Mouse (Mus musculus): Measurements from ENCODE around the gene Kcnip1. TPM values are rescaled to one million over a fixed set of nuclear protein-coding genes. Genes with fewer than 3 reads are reported as not detected.

Kcnip1 gene
- total and polyA plus RNA-seq, 3 experiments, result 0.04 to 0.17 TPM; not detected in 1

- Histone ChIP-seq H3K27me3 (replicated peaks) (no peaks in the 10 kb centered on the region), H3K4me1 (ENCODE audit: control insufficient read depth in 1 of 2, insufficient read depth in 2 of 2) (peaks cover 10 to 45% of the 10 kb centered on the region in 2 experiments), H3K4me3 (replicated peaks in 1 of 3; ENCODE audit: low read depth in 2 of 3, low read length in 2 of 3, poor library complexity in 1 of 3) (no peak within 1 kb of the TSS), H3K27ac (ENCODE audit: insufficient read depth, low read depth) (no peak within 1 kb of the TSS), H3K36me3 (replicated peaks in 1 of 2; ENCODE audit: control insufficient read depth in 1 of 2, insufficient read depth in 1 of 2, low read length in 1 of 2) (no peaks in the 10 kb centered on the region), H3K9me3 (replicated peaks; ENCODE audit: low read length) (no peaks in the 10 kb centered on the region), H3K9ac (ENCODE audit: insufficient read depth, low read depth) (no peak within 1 kb of the TSS), H3K4me2 (ENCODE audit: insufficient read depth, low read depth, poor library complexity, severe bottlenecking) (no peak within 1 kb of the TSS), H3K79me2 (replicated peaks; ENCODE audit: control insufficient read depth, extremely low read depth, insufficient read depth, poor library complexity, severe bottlenecking) (no peaks in the 10 kb centered on the region)
- dilution Hi-C loops (cut with MboI; ENCODE audit: extremely low pct_ligation_motif_present, extremely low pct_unique_long_range_greater_than_20kb, low sequenced_read_pairs), result no loop called here
- no peak for DNase-seq (ENCODE audit: extremely low read depth)
- TF ChIP-seq SMC3 (IDR thresholded peaks at IDR 0.05; ENCODE audit: low read depth, low read length), result no peak
- no peak for TF ChIP-seq USF2 (conservative IDR thresholded peaks at IDR 0.05; ENCODE audit: low read depth, low read length)
- no peak for TF ChIP-seq E2F4 (IDR thresholded peaks at IDR 0.05; ENCODE audit: insufficient replicate concordance, low read depth, low read length)
- no peak for TF ChIP-seq POLR2AphosphoS2 (IDR thresholded peaks at IDR 0.05; ENCODE audit: low read depth, low read length)
- no peak for TF ChIP-seq MAFK (IDR thresholded peaks at IDR 0.05; ENCODE audit: insufficient replicate concordance, low read length)
- no peak for TF ChIP-seq UBTF (IDR thresholded peaks at IDR 0.05; ENCODE audit: low read depth, low read length)
- no peak for TF ChIP-seq MAX (IDR thresholded peaks at IDR 0.05; ENCODE audit: low read length)
- TF ChIP-seq TBP (conservative IDR thresholded peaks at IDR 0.05; ENCODE audit: low read depth, low read length), result no peak
- TF ChIP-seq BHLHE40 (IDR thresholded peaks at IDR 0.05; ENCODE audit: low read depth, low read length), result no peak
- TF ChIP-seq TCF12 (IDR thresholded peaks at IDR 0.05; ENCODE audit: low read depth, low read length), result no peak
- no peak for TF ChIP-seq MEF2A (IDR thresholded peaks at IDR 0.05; ENCODE audit: borderline replicate concordance, low read depth, low read length)
- TF ChIP-seq JUN (IDR thresholded peaks at IDR 0.05; ENCODE audit: insufficient read depth, low read depth, low read length), result no peak
- no peak for TF ChIP-seq RAD21 (IDR thresholded peaks at IDR 0.05; ENCODE audit: low read depth, low read length)
- no peak for TF ChIP-seq SIN3A (IDR thresholded peaks at IDR 0.05; ENCODE audit: low read length)
- TF ChIP-seq RCOR1 (conservative IDR thresholded peaks at IDR 0.05; ENCODE audit: low read depth, low read length), result no peak
- no peak for TF ChIP-seq NELFE (IDR thresholded peaks at IDR 0.05; ENCODE audit: low read depth, low read length)
- in situ Hi-C loops (cut with MboI; ENCODE audit: low pct_ligation_motif_present, low pct_unique_long_range_greater_than_20kb, low sequenced_read_pairs), result loop anchor here (25.0 kb wide), 1 partner anchor 249 kb away; the partner anchor contains the start of gene Foxi1
These were observed 30.1 kb downstream of the Kcnip1 start, which contains the start of gene Kcnmb1 for GRCm38 (mm10) chr11:33962688-33963407. Kcnmb1 (plus strand) TSS chr11:33963013.

- no peak overlapping the region for H3K4me3 ChIP-seq (replicated peaks in 1 of 3; ENCODE audit: low read depth in 2 of 3, low read length in 2 of 3, poor library complexity in 1 of 3)
- dilution Hi-C loops (cut with MboI; ENCODE audit: extremely low pct_ligation_motif_present, extremely low pct_unique_long_range_greater_than_20kb, low sequenced_read_pairs), result no loop called here
- H3K4me1 ChIP-seq (ENCODE audit: control insufficient read depth in 1 of 2, insufficient read depth in 2 of 2), result peaks cover 5 to 38% of the 10 kb centered on the region in 2 experiments; a peak in 3 of 4 replicates
- DNase-seq (ENCODE audit: extremely low read depth), result no peak
- no peak overlapping the region for H3K27ac ChIP-seq (ENCODE audit: insufficient read depth, low read depth)
- H3K9ac ChIP-seq (ENCODE audit: insufficient read depth, low read depth), result no peak overlapping the region
- no peaks in the 10 kb centered on the region for H3K79me2 ChIP-seq (replicated peaks; ENCODE audit: control insufficient read depth, extremely low read depth, insufficient read depth, poor library complexity, severe bottlenecking)
- in situ Hi-C loops (cut with MboI; ENCODE audit: low pct_ligation_motif_present, low pct_unique_long_range_greater_than_20kb, low sequenced_read_pairs), result loop anchor here (25.0 kb wide), 1 partner anchor 250 kb away; the partner anchor contains the start of gene Foxi1
- H3K4me2 ChIP-seq (ENCODE audit: insufficient read depth, low read depth, poor library complexity, severe bottlenecking), result no peak overlapping the region
- TF ChIP-seq HCFC1 (IDR thresholded peaks at IDR 0.05; ENCODE audit: low read depth, low read length) (no peak), GABPA (IDR thresholded peaks at IDR 0.05; ENCODE audit: insufficient replicate concordance, low read depth, low read length) (no peak), SMC3 (IDR thresholded peaks at IDR 0.05; ENCODE audit: low read depth, low read length) (no peak), ELF1 (IDR thresholded peaks at IDR 0.05; ENCODE audit: low read depth, low read length) (no peak), PAX5 (IDR thresholded peaks at IDR 0.05; ENCODE audit: low read length) (no peak), TCF12 (IDR thresholded peaks at IDR 0.05; ENCODE audit: low read depth, low read length) (no peak), JUND (conservative IDR thresholded peaks at IDR 0.05; ENCODE audit: low read depth, low read length) (no peak), RAD21 (IDR thresholded peaks at IDR 0.05; ENCODE audit: low read depth, low read length) (no peak), USF1 (IDR thresholded peaks at IDR 0.05; ENCODE audit: low read depth, low read length) (no peak), ZNF384 (IDR thresholded peaks at IDR 0.05; ENCODE audit: low read depth, low read length) (no peak), POLR2A (IDR thresholded peaks at IDR 0.05; ENCODE audit: low read depth, low read length) (no peak), RCOR1 (conservative IDR thresholded peaks at IDR 0.05; ENCODE audit: low read depth, low read length) (no peak), NRF1 (IDR thresholded peaks at IDR 0.05; ENCODE audit: low read depth, low read length) (no peak)
- no peaks in the 10 kb centered on the region for H3K9me3 ChIP-seq (replicated peaks; ENCODE audit: low read length)
- no peaks in the 10 kb centered on the region for H3K36me3 ChIP-seq (replicated peaks in 1 of 2; ENCODE audit: control insufficient read depth in 1 of 2, insufficient read depth in 1 of 2, low read length in 1 of 2)
- H3K27me3 ChIP-seq (replicated peaks), result peaks cover 2% of the 10 kb centered on the region
These were observed 30.8 kb downstream of the Kcnip1 start for GRCm38 (mm10) chr11:33962178-33962577.
